Mouse (Mus musculus) embryonic facial prominence, embryonic 14.5 days (tissue): ENCODE measurements at regions not wholly inside any gene's neighbourhood (a gene's known extent, or its start where the extent isn't known, plus 50 kb on each side); places are given as distances from the start of the nearest gene placed in this dataset.

Source experiments
- ATAC-seq: fragments of 200-750 bp; cut with Nextera tagmentation; 2 replicates; pipeline ENCODE4 v1.8.0; 2017; ENCODE audit warnings: low read depth, moderate number of reproducible peaks, moderate TSS enrichment
- DNase-seq: peaks from one replicate; pipeline ENCODE4 v3.0.0-alpha.2; 2015; ENCODE audit warnings: low spot score
- H3K27ac ChIP-seq: fragments of 300-500 bp; sonication (generic); replicated peaks from 2 replicates; pipeline ENCODE4 v1.5.1; 2014; ENCODE audit warnings: low read depth, mild to moderate bottlenecking, low read length, moderate library complexity
- H3K27me3 ChIP-seq: fragments of 300-500 bp; sonication (generic); replicated peaks from 2 replicates; pipeline ENCODE4 v1.6.1; 2014; ENCODE audit warnings: low read length; ENCODE audit not compliant: control insufficient read depth, insufficient read depth
- H3K36me3 ChIP-seq: fragments of 300-500 bp; sonication (generic); 2 replicates; pipeline ENCODE4 v1.6.1; 2014; ENCODE audit warnings: low read length, mixed read lengths; ENCODE audit not compliant: control insufficient read depth, insufficient read depth
- H3K4me1 ChIP-seq: fragments of 300-500 bp; sonication (generic); 2 replicates; pipeline ENCODE4 v1.6.1; 2014; ENCODE audit warnings: antibody characterized with exemption, low read length; ENCODE audit not compliant: control insufficient read depth, insufficient read depth
- H3K4me2 ChIP-seq: fragments of 300-500 bp; sonication (generic); 2 replicates; pipeline ENCODE4 v1.6.1; 2014; ENCODE audit warnings: low read depth, mild to moderate bottlenecking, low read length, moderate library complexity, mixed read lengths
- H3K4me3 ChIP-seq: fragments of 300-500 bp; sonication (generic); 2 replicates; pipeline ENCODE4 v1.5.1; 2014; ENCODE audit warnings: low read depth, mild to moderate bottlenecking, low read length
- H3K9ac ChIP-seq: fragments of 300-500 bp; sonication (generic); 2 replicates; pipeline ENCODE4 v1.6.1; 2014; ENCODE audit warnings: low read depth, mild to moderate bottlenecking, low read length, moderate library complexity, mixed read lengths
- H3K9me3 ChIP-seq: fragments of 300-500 bp; sonication (generic); 2 replicates; pipeline ENCODE4 v1.6.1; 2016; ENCODE audit warnings: low read length; ENCODE audit not compliant: control insufficient read depth
- WGBS: fragments of 180-500 bp; shearing (Covaris S2); extraction: QIAGEN DNeasy Blood & Tissue Kit; methylation state at CpG from one replicate; pipeline ENCODE4 v1.1.7; 2014; 5-methylcytosine and 5-hydroxymethylcytosine counted together

- no peak for ATAC-seq
- Histone ChIP-seq H3K4me1 (peaks cover 4% of the 10 kb centered on the region; the same call in 1 of the 2 replicates), H3K4me3 (no peak overlapping the region), H3K36me3 (no peaks in the 10 kb centered on the region), H3K9ac (no peak overlapping the region), H3K27me3 (no peaks in the 10 kb centered on the region), H3K27ac (no peak overlapping the region), H3K4me2 (no peak overlapping the region), H3K9me3 (0 out of 2 replicates have a peak, but pooled peaks cover 2% of the 10 kb centered on the region)
- DNase-seq, result no peak
- 60% methylated on average over 4 of the region's 4 CpGs for WGBS
Measured at GRCm38 (mm10) chr3:52200106-52200505, 68.0 kb upstream of the Foxo1 start.

GRCm38 (mm10) chr3:52210556-52211302, 57.4 kb upstream of the Foxo1 start:
- 0 out of 2 replicates have a peak, but pooled peaks cover 4% of the 10 kb centered on the region for H3K9me3 ChIP-seq
- no peaks in the 10 kb centered on the region for H3K27me3 ChIP-seq
- 0 out of 2 replicates have a peak, but pooled peaks have one; percentile 30 for ATAC-seq
- peak; percentile 53 for DNase-seq
- no peaks in the 10 kb centered on the region for H3K36me3 ChIP-seq
- H3K4me2 ChIP-seq, result peak overlapping the region; percentile 51
- peak overlapping the region; percentile 37; the same call in 1 of the 2 replicates for H3K9ac ChIP-seq
- peak overlapping the region; percentile 18 for H3K4me3 ChIP-seq
- H3K4me1 ChIP-seq, result peaks cover 4% of the 10 kb centered on the region
- no peak overlapping the region for H3K27ac ChIP-seq
- WGBS, result 17% methylated on average over 23 of the region's 24 CpGs

- Histone ChIP-seq H3K27me3 (no peaks in the 10 kb centered on the region), H3K4me2 (peak overlapping the region; percentile 51), H3K9ac (0 out of 2 replicates have a peak overlapping the region, but pooled peaks have one; percentile 37), H3K4me3 (peak overlapping the region; percentile 18), H3K9me3 (0 out of 2 replicates have a peak, but pooled peaks cover under 1% of the 10 kb centered on the region), H3K27ac (no peak overlapping the region), H3K4me1 (peaks cover 4% of the 10 kb centered on the region), H3K36me3 (no peaks in the 10 kb centered on the region)
- WGBS, result 24% methylated on average over 6 of the region's 6 CpGs
- ATAC-seq (no peak), DNase-seq (no peak)
Measured at GRCm38 (mm10) chr3:52211303-52211695, 56.8 kb upstream of the Foxo1 start.

GRCm38 (mm10) chr3:52214114-52214513, 54.0 kb upstream of the Foxo1 start:
- Histone ChIP-seq H3K4me1 (peaks cover 4% of the 10 kb centered on the region), H3K9ac (no peak overlapping the region), H3K36me3 (no peaks in the 10 kb centered on the region), H3K4me3 (no peak overlapping the region), H3K27me3 (no peaks in the 10 kb centered on the region), H3K4me2 (no peak overlapping the region), H3K9me3 (no peaks in the 10 kb centered on the region), H3K27ac (no peak overlapping the region)
- ATAC-seq (no peak), DNase-seq (no peak)
- 94% methylated on average over 7 of the region's 7 CpGs for WGBS

GRCm38 (mm10) chr3:52215083-52215482, 53.1 kb upstream of the Foxo1 start:
- ATAC-seq, result no peak
- 90% methylated on average over 9 of the region's 9 CpGs for WGBS

More at GRCm38 (mm10) chr3:52215083-52215482, 53.1 kb upstream of the Foxo1 start:
- no peak for DNase-seq
- H3K4me2 ChIP-seq, result no peak overlapping the region
- peaks cover 4% of the 10 kb centered on the region for H3K4me1 ChIP-seq
- no peaks in the 10 kb centered on the region for H3K27me3 ChIP-seq
- H3K9me3 ChIP-seq, result no peaks in the 10 kb centered on the region
- no peak overlapping the region for H3K4me3 ChIP-seq
- H3K36me3 ChIP-seq, result no peaks in the 10 kb centered on the region
- no peak overlapping the region for H3K9ac ChIP-seq
- H3K27ac ChIP-seq, result no peak overlapping the region
